Mouse (Mus musculus) gonadal fat pad, adult 2 months (tissue): Measurements from ENCODE around the gene Ubn2. TPM values are rescaled to one million over a fixed set of nuclear protein-coding genes. Genes with fewer than 3 reads are reported as not detected.
"Not testable (repeated sequence)": the region's sequence is repeated elsewhere in the genome, so short reads cannot be mapped to it uniquely, and the experiment has no call there.

Source experiments
- DNase-seq: peaks from one replicate; pipeline ENCODE4 v3.0.0-alpha.2; 2012; ENCODE audit warnings: low read depth
- polyA plus RNA-seq: library from polyadenylated mRNA; depleted of rRNA; stranded (reverse); fragments of >200 nt; gene quantifications from 2 replicates; pipeline ENCODE4 v1.2.3, GENCODE M21; 2012; rRNA removed

Ubn2 gene
- 9.3 TPM in 2 replicates for polyA plus RNA-seq

- peak; percentile 76 for DNase-seq
Measured at GRCm38 (mm10) chr6:38433261-38434033, at the start of gene Ubn2. Gene Ubn2, plus strand, starts transcription at chr6:38433950.

DNA sequence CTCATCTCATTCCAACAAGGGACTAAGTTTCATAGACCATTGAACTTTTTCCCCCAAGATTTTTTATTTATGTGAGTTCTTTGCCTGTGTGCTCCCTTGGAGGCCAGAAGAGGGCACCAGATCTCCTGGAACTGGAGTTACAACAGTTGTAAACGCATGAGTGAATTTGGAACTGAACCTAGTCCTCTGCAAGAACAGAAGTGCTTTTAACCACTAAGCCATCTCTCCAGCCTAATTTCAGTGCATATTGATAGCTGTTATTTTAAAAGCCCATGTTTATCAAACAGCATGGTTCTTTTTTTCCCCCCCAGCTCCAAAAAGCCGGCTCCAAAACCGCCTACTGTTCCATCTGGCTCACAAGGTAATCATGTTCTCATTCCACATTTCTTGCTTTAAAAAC is 44.1 kb upstream of the Ubn2 start:
- DNase-seq = no peak

- DNase-seq = not testable (repeated sequence)
Measured at GRCm38 (mm10) chr6:38432457-38432856, 1.3 kb upstream of the Ubn2 start.

DNA sequence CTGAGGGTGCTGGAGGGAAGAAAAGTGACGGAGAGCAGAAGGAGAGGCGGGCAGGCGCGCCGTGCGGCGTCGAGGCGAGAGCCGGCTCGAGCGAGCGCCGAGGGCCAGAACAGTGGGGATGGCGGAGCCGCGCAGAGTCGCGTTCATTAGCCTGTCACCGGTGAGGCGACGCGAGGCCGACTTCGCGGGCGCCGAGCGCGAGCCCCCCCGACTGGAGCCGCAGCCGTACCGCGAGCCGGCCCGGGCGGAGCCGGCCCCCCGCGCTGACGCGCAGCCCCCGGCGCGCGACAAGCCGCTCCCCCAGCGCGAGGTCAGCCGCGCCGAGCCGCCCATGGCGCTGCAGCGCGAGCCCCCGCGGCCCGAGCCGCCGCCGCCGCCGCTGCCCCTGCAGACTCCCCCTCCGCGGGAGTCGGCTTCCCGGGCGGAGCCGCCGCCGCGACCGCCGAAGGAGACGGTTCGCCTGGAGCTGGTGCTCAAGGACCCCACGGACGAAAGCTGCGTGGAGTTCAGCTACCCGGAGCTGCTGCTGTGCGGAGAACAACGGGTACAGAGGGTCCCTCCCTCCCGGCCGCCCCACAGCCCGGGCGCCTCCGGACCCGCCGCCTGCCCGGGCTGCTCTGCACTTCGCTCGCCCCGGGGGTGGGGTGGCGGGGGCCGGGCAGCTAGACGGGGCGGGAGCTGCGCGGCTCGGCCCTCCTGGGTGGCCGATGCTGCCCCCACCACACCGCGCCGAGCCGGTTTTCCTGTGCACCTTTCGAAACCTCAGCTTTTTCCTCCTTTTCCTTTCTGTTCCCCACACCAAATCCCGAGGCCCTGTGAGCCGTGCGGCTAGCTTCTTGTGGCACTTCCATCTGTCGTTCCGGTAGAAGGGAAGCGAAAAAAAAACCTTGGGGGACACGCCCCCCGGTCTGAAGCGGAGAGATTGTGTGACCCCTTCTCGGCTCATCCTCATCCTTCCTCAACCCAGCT is 589 bp downstream of the Ubn2 start:
- DNase-seq = no peak

- no peak for DNase-seq
Measured at GRCm38 (mm10) chr6:38443842-38444241, 10.1 kb downstream of the Ubn2 start.

DNA sequence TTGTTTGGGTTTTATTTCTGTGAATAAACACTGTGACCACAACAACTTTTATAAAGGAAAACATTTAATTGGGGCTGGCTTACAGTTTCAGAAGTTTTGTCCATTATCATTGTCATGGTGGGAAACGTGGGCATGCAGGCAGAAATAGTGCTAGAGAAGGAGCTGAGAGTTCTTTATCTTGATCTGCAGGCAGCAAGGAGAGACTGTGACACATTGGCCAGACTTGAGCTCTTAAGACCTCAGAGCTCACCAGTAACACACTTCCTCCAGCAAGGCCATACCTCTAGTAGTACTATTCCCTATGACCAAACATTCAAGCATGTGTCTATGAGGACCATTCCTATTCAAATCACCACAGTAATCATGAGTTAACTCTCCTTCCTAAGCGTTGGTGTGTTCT is 14.5 kb downstream of the Ubn2 start:
- no peak for DNase-seq

- DNase-seq = no peak
Measured at GRCm38 (mm10) chr6:38453049-38453448, 19.3 kb downstream of the Ubn2 start.

DNA sequence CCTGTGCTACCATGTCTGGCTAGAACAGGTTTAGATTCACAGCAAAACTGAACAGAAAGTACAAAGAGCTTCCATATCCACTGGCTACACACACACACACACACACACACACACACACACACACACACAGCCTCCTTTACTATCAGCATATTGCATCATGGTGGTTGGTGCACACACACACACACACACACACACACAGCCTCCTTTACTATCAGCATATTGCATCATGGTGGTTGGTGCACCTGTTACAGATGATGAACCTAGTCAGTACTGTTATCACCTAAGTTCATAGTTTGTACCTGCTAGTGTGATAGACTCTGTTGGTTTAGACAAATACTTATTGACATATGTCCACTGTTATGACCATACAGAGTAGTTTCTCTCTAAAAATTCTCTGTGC is 22.7 kb downstream of the Ubn2 start:
- DNase-seq = not testable (repeated sequence)

GRCm38 (mm10) chr6:38458075-38458474 is 24.3 kb downstream of the Ubn2 start:
- no peak for DNase-seq

DNA sequence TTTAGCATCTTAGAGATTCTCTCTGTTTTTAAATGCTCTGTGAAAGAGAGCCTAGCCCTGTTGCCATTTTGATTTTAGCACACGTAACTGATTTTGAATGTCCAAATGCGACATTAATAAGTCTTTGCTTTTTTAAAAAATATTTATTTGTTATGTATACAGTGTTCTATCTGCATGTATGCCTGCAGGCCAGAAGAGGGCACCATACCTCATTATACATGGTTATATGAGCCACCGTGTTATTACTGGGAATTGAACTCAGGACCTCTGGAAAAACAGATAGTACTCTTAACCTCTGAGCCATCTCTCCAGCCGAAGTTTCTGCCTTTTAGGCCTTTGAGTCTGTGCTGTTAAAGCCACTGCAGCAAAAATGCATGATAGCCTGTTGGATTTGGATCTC is 35.8 kb downstream of the Ubn2 start:
- no peak for DNase-seq

GRCm38 (mm10) chr6:38481694-38482371 is 48.1 kb downstream of the Ubn2 start:
- peak; percentile 26 for DNase-seq

GRCm38 (mm10) chr6:38492550-38492949 is 58.8 kb downstream of the Ubn2 start:
- DNase-seq = no peak

- DNase-seq = no peak
Measured at GRCm38 (mm10) chr6:38495641-38496040, 61.9 kb downstream of the Ubn2 start.

GRCm38 (mm10) chr6:38512096-38512495 is 78.3 kb downstream of the Ubn2 start:
- no peak for DNase-seq

- no peak for DNase-seq
Measured at GRCm38 (mm10) chr6:38512830-38513229, 79.1 kb downstream of the Ubn2 start.

- no peak for DNase-seq
Measured at GRCm38 (mm10) chr6:38515201-38515600, 81.5 kb downstream of the Ubn2 start.

DNA sequence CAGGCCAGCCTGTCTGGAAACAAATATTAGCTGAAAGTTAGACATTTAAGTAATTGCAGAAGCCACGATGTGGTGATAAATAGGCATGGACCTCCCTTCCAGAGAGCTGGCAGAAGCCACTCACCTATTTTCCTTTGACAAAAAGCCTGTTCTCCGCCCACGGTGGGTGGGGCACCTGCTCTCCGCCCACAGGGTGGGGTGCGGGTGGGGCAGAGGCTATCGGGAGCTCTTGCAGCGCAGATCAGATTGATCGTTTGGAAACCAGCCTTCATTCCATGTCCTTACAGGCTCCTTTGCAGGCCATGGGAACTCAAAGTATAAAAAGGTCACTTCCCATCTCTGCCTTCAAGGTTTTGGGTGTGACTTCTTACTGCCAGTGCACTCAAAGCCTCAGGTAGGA is 90.1 kb downstream of the Ubn2 start:
- no peak for DNase-seq

DNA sequence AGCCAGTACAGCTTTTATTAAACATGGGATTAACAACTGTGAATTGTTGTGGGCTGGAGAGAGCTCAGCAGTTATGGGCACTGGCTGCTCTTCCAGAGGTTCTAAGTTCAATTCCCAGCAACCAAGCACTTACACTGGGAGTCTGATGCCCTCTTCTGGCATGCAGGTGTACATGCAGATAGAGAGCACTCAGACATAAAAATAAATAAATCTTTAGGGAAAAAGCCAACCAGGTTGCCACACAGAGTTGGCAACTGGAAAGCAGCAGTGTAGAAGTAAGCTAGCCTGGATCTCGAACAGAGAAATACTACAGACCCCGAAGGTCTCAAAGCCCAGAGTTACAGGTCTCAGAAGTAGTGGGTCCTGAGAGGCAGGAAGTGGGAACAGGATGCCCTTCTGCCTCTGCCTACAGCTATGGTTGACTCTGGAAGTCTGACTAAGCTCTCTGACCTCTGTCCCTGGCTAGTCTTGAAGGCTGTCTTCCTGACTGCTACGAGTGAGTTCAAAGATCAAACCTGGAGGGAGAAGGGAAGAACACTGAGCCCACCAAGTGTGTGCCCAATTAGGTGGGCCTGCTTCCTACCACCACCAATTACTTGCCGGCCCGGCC is 97.6 kb downstream of the Ubn2 start:
- no peak for DNase-seq

DNA sequence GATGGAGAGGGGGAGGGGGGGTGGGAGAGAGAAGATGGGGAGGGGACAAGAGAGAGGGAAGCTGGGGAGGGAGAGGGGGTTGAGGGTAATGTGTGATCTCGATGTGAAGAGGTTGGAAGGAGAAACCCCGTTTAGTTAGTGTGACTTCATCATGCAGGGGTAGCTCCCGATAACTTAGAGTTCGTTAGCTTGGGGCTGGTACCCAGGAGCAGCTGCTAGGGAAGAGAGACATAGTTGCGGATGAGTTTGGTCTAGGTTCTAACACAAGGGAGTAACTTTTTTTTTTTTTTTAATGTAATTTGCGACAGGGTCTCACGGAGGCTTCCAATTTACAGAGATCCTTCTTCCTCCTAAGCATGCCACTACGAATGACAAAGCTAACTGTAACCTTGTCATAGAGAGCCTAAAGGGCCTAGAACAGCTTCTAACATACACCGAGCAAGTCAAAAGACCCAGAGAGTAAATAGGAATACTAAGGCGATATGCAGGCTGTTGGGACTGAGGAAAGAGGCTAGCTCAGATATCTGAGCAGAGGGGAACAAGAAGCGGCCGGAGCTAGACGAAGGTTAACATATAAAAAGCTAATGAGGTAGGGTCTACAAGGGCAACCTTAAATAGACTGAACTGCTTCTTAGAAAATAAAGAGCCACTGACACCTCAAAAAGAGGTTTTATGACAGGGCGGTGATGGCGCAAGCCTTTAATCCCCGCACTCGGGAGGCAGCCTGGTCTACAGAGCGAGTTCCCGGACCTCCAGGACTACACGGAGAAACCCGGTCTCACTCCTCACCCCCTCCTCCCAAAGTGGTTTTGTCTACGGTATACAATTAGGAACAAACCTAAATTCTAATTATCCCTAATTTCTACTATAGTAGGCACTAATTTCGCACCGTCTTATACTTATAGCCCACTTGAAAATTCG is 99.0 kb downstream of the Ubn2 start:
- DNase-seq = no peak
